Mouse (Mus musculus): ENCODE measurements around the gene Mrps18a. TPM values are rescaled to one million over a fixed set of nuclear protein-coding genes. Genes with fewer than 3 reads are reported as not detected.

Mrps18a gene
- total and polyA plus RNA-seq, 3 experiments, result 78.1 to 127 (median 126) TPM

DNA sequence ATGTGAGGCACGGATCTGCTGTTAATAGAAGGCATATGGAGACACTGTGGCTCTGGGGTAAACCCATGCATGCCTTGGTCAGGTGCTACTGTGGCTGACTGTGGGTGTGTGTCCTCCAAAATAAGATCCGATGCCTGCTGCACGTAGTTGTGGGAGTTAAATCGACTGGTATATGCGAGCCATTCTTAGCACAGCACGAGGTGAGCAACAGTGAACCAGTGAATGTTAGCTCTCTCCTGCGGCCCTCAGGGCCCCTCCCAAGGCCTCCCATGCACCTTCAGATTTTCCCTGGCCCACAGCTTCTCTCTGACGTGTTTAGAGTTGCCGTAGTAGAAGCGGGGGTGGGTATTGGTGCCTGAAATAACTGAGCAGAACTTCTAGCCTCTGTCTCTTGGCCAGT is 8.9 kb downstream of the Mrps18a start:
- H3K36me3 ChIP-seq (replicated peaks in 1 of 2; ENCODE audit: control insufficient read depth in 1 of 2, insufficient read depth in 1 of 2, low read length in 1 of 2), result peaks cover 69 to 89% of the 10 kb centered on the region in 2 experiments
- no peak overlapping the region for H3K27ac ChIP-seq (ENCODE audit: insufficient read depth, low read depth)
- no peaks in the 10 kb centered on the region for H3K4me1 ChIP-seq (ENCODE audit: control insufficient read depth in 1 of 2, insufficient read depth in 2 of 2)
- no peak for TF ChIP-seq BHLHE40 (IDR thresholded peaks at IDR 0.05; ENCODE audit: low read depth, low read length)
- no peak for TF ChIP-seq CTCF (conservative IDR thresholded peaks at IDR 0.05 in 1 of 2, IDR thresholded peaks at IDR 0.05 in 1 of 2; ENCODE audit: low read depth in 2 of 2, low read length in 2 of 2)
- no peak for TF ChIP-seq MEF2A (IDR thresholded peaks at IDR 0.05; ENCODE audit: borderline replicate concordance, low read depth, low read length)
- TF ChIP-seq SIN3A (IDR thresholded peaks at IDR 0.05; ENCODE audit: low read length), result no peak
- TF ChIP-seq ETS1 (conservative IDR thresholded peaks at IDR 0.05; ENCODE audit: low read depth, low read length), result no peak
- TF ChIP-seq RCOR1 (conservative IDR thresholded peaks at IDR 0.05; ENCODE audit: low read depth, low read length), result no peak
- no peak for TF ChIP-seq JUND (conservative IDR thresholded peaks at IDR 0.05; ENCODE audit: low read depth, low read length)
- TF ChIP-seq CHD1 (IDR thresholded peaks at IDR 0.05; ENCODE audit: low read depth, low read length), result no peak
- TF ChIP-seq E2F4 (IDR thresholded peaks at IDR 0.05; ENCODE audit: insufficient replicate concordance, low read depth, low read length), result no peak
- no peak for TF ChIP-seq MYC (IDR thresholded peaks at IDR 0.05; ENCODE audit: low read depth, low read length)
- TF ChIP-seq CHD2 (IDR thresholded peaks at IDR 0.05; ENCODE audit: low read length), result no peak
- no peak for TF ChIP-seq RAD21 (IDR thresholded peaks at IDR 0.05; ENCODE audit: low read depth, low read length)
- no peak for TF ChIP-seq POLR2A (IDR thresholded peaks at IDR 0.05; ENCODE audit: low read depth, low read length)
- no peak for TF ChIP-seq ZMIZ1 (IDR thresholded peaks at IDR 0.05; ENCODE audit: low read depth, low read length)
- dilution Hi-C loops (cut with MboI; ENCODE audit: extremely low pct_ligation_motif_present, extremely low pct_unique_long_range_greater_than_20kb, low sequenced_read_pairs) (no loop called here), in situ Hi-C loops (cut with MboI; ENCODE audit: low pct_ligation_motif_present, low pct_unique_long_range_greater_than_20kb, low sequenced_read_pairs) (loop anchor here (10.0 kb wide), 1 partner anchor 385 kb away; the partner anchor contains the start of gene 1600014C23Rik)
- no peaks in the 10 kb centered on the region for H3K27me3 ChIP-seq (replicated peaks)
- no peaks in the 10 kb centered on the region for H3K9me3 ChIP-seq (replicated peaks; ENCODE audit: low read length)
- no peak for DNase-seq (ENCODE audit: extremely low read depth)
- no peak overlapping the region for H3K9ac ChIP-seq (ENCODE audit: insufficient read depth, low read depth)
- H3K4me2 ChIP-seq (ENCODE audit: insufficient read depth, low read depth, poor library complexity, severe bottlenecking), result no peak overlapping the region
- no peak overlapping the region for H3K4me3 ChIP-seq (replicated peaks in 1 of 3; ENCODE audit: low read depth in 2 of 3, low read length in 2 of 3, poor library complexity in 1 of 3)
- H3K79me2 ChIP-seq (replicated peaks; ENCODE audit: control insufficient read depth, extremely low read depth, insufficient read depth, poor library complexity, severe bottlenecking), result no peaks in the 10 kb centered on the region; the same call in 1 of the 2 replicates

DNA sequence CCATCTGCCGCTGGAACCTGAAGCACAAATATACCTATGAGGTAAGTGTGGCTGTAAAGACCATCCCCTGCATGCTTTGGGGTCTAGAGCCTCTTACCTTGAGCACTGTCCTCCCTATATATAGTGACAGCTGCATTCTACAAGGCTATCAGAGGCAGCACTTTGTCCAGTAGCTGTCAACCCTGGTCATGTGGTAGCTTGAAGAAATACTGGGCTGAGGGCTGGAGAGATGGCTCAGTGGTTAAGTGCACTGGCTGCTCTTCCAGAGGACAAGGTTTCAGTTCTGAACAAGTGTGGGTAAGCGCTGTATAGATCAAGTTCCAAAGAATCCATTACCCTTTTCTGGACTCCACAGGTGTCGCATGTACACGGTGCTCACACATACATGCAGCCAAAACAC is 12.0 kb downstream of the Mrps18a start:
- dilution Hi-C loops (cut with MboI; ENCODE audit: extremely low pct_ligation_motif_present, extremely low pct_unique_long_range_greater_than_20kb, low sequenced_read_pairs), result no loop called here
- Histone ChIP-seq H3K79me2 (replicated peaks; ENCODE audit: control insufficient read depth, extremely low read depth, insufficient read depth, poor library complexity, severe bottlenecking) (no peaks in the 10 kb centered on the region), H3K4me2 (ENCODE audit: insufficient read depth, low read depth, poor library complexity, severe bottlenecking) (no peak overlapping the region), H3K9ac (ENCODE audit: insufficient read depth, low read depth) (no peak overlapping the region), H3K4me3 (replicated peaks in 1 of 3; ENCODE audit: low read depth in 2 of 3, low read length in 2 of 3, poor library complexity in 1 of 3) (no peak overlapping the region), H3K9me3 (replicated peaks; ENCODE audit: low read length) (no peaks in the 10 kb centered on the region), H3K36me3 (replicated peaks in 1 of 2; ENCODE audit: control insufficient read depth in 1 of 2, insufficient read depth in 1 of 2, low read length in 1 of 2) (peaks cover 82 to 89% of the 10 kb centered on the region in 2 experiments), H3K27ac (ENCODE audit: insufficient read depth, low read depth) (no peak overlapping the region), H3K4me1 (ENCODE audit: control insufficient read depth in 1 of 2, insufficient read depth in 2 of 2) (no peaks in the 10 kb centered on the region), H3K27me3 (replicated peaks) (no peaks in the 10 kb centered on the region)
- no peak for DNase-seq (ENCODE audit: extremely low read depth)
- no peak for TF ChIP-seq MAX (IDR thresholded peaks at IDR 0.05; ENCODE audit: low read length)
- no peak for TF ChIP-seq POLR2A (IDR thresholded peaks at IDR 0.05; ENCODE audit: low read depth, low read length)
- no peak for TF ChIP-seq USF1 (IDR thresholded peaks at IDR 0.05; ENCODE audit: low read depth, low read length)
- no peak for TF ChIP-seq MYC (IDR thresholded peaks at IDR 0.05; ENCODE audit: low read depth, low read length)
- in situ Hi-C loops (cut with MboI; ENCODE audit: low pct_ligation_motif_present, low pct_unique_long_range_greater_than_20kb, low sequenced_read_pairs), result no loop called here

Measured in CH12.LX (cell line).